Mouse (Mus musculus) liver, embryonic 14.5 days (tissue): ENCODE results near the gene Dnajb4. TPM values are rescaled to one million over a fixed set of nuclear protein-coding genes. Genes with fewer than 3 reads are reported as not detected.

ENCODE experiments used
- ATAC-seq: fragments of 200-750 bp; cut with Nextera tagmentation; 2 replicates; pipeline ENCODE4 v1.8.0; 2017; ENCODE audit warnings: moderate number of reproducible peaks, mild to moderate bottlenecking, moderate library complexity; ENCODE audit not compliant: insufficient read depth
- DNase-seq, 3 experiments: peaks; one replicate each; pipeline ENCODE4 v3.0.0-alpha.2; 2012 to 2013; ENCODE audit warnings: low read depth in 3 of 3, low spot score in 3 of 3
- H3K27ac ChIP-seq: fragments of 300-500 bp; sonication (generic); 2 replicates; pipeline ENCODE4 v1.5.1; 2014; ENCODE audit warnings: moderate library complexity, mild to moderate bottlenecking, control low read depth, inconsistent platforms
- H3K27me3 ChIP-seq: fragments of 300-500 bp; sonication (generic); 2 replicates; pipeline ENCODE4 v1.6.1; 2014; ENCODE audit warnings: mild to moderate bottlenecking, low read length, moderate library complexity; ENCODE audit not compliant: control insufficient read depth, insufficient read depth
- H3K36me3 ChIP-seq: fragments of 300-500 bp; sonication (generic); replicated peaks from 2 replicates; pipeline ENCODE4 v1.6.1; 2014; ENCODE audit warnings: low read depth; ENCODE audit not compliant: control insufficient read depth, insufficient read depth
- H3K4me1 ChIP-seq, 2 experiments: fragments of 200-500 bp in 1 of 2; fragments of 300-500 bp in 1 of 2; sonication (generic) in 1 of 2; replicated peaks; 2 replicates each; pipeline ENCODE4 v1.6.1; 2012 to 2014; ENCODE audit warnings: antibody characterized with exemption in 1 of 2, inconsistent platforms in 1 of 2, low read length in 1 of 2; ENCODE audit not compliant: control insufficient read depth in 2 of 2, insufficient read depth in 2 of 2
- H3K4me2 ChIP-seq: fragments of 300-500 bp; sonication (generic); 2 replicates; pipeline ENCODE4 v1.6.1; 2014; ENCODE audit warnings: low read depth, mild to moderate bottlenecking, control low read depth, moderate library complexity
- H3K4me3 ChIP-seq, 2 experiments: fragments of 200-500 bp in 1 of 2; fragments of 300-500 bp in 1 of 2; sonication (generic) in 1 of 2; 2 replicates each; pipeline ENCODE4 v1.5.1; 2012 to 2014; ENCODE audit warnings: low read depth in 2 of 2, low read length in 2 of 2, mild to moderate bottlenecking in 2 of 2, control low read depth in 1 of 2, inconsistent platforms in 1 of 2, moderate library complexity in 1 of 2; ENCODE audit not compliant: insufficient read depth in 1 of 2
- H3K9ac ChIP-seq: fragments of 300-500 bp; sonication (generic); replicated peaks from 2 replicates; pipeline ENCODE4 v1.6.1; 2014; ENCODE audit warnings: mild to moderate bottlenecking, control low read depth, moderate library complexity
- H3K9me3 ChIP-seq: fragments of 300-500 bp; sonication (generic); 2 replicates; pipeline ENCODE4 v1.6.1; 2016; ENCODE audit warnings: low read length, mixed read lengths; ENCODE audit not compliant: control insufficient read depth
- CTCF ChIP-seq: IDR thresholded peaks from 2 replicates; pipeline ENCODE4 v1.5.1; 2016; ENCODE audit warnings: antibody characterized with exemption, low read depth, control low read depth
- EP300 ChIP-seq: IDR thresholded peaks from 2 replicates; pipeline ENCODE4 v1.6.1; 2016; ENCODE audit warnings: antibody characterized with exemption, low read depth
- WGBS: fragments of 180-500 bp; shearing (Covaris S2); extraction: QIAGEN DNeasy Blood & Tissue Kit; methylation state at CpG from one replicate; pipeline ENCODE4 v1.1.7; 2014; ENCODE audit not compliant: insufficient replicate concordance; 5-methylcytosine and 5-hydroxymethylcytosine counted together
- polyA plus RNA-seq, 2 experiments: library from polyadenylated mRNA; depleted of rRNA in 1 of 2; stranded (reverse) in 1 of 2; unstranded in 1 of 2; fragments of >200 nt; fragmentation: Nextera tagmentation in 1 of 2; extraction: Ambion mirVana in 1 of 2; gene quantifications; 2 replicates each; pipeline versions ENCODE4 v1.2.1 to v1.2.3; 2012 to 2014

Dnajb4 gene
- polyA plus RNA-seq, 2 experiments: 18.3 to 29.9 TPM

DNA sequence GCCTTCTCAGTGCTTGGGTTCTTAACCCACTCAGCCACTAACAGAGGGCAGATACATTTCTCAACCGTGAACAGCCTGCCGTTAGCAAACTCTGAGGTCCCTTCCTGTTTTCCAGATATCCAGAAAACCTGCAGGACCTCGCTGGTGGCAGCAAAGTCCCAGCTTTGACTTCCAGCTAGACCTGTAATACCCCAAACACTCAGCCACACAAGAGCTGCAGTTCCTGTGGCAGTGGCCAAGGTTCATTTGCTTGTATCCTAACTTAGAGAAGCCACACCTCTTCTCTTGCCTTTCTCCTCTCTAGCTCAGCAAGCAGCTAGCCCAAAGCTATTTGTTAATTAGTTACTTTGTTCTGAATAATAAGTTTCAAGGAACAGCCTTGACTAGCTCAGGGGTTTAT lies 60.2 kb downstream of the Dnajb4 start:
- 0 out of 2 replicates have a peak overlapping the region, but pooled peaks have one; percentile 2 for H3K27ac ChIP-seq
- ATAC-seq (no peak), DNase-seq (no peak)
- TF ChIP-seq CTCF (no peak), EP300 (no peak)
- H3K4me2 ChIP-seq: no peak overlapping the region
- H3K4me1 ChIP-seq: peaks cover 40 to 57% of the 10 kb centered on the region in 2 experiments
- no peaks in the 10 kb centered on the region for H3K9me3 ChIP-seq
- H3K9ac ChIP-seq: no peak overlapping the region
- no peaks in the 10 kb centered on the region for H3K36me3 ChIP-seq
- WGBS: 17% methylated on average over 3 of the region's 3 CpGs
- H3K4me3 ChIP-seq: no peak overlapping the region
- no peaks in the 10 kb centered on the region for H3K27me3 ChIP-seq

DNA sequence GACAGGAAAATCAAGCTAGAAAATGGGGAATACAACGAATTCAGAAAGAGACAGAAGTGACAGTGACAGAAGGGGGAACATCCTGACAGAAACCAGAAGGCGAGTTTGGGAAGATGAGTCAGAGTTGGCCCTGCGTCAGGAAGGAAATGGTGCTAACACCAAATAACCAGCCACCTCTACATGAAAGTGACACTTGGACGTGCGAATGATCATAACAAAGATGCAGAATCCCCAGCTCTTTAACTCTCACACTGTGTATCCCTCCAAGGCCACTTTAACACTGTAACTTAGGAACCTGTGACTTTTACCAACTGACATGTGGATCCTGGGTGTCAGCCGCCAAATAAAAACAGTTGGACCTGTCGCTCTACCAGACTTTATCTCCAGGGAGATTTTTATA lies 60.7 kb downstream of the Dnajb4 start:
- Histone ChIP-seq H3K9me3 (no peaks in the 10 kb centered on the region), H3K27ac (0 out of 2 replicates have a peak overlapping the region, but pooled peaks have one; percentile 2), H3K36me3 (no peaks in the 10 kb centered on the region), H3K4me3 (no peak overlapping the region), H3K4me2 (no peak overlapping the region), H3K4me1 (peaks cover 38 to 53% of the 10 kb centered on the region in 2 experiments), H3K27me3 (no peaks in the 10 kb centered on the region), H3K9ac (no peak overlapping the region)
- DNase-seq (no peak), ATAC-seq (no peak)
- 24% methylated on average over 7 of the region's 7 CpGs for WGBS
- TF ChIP-seq EP300 (no peak), CTCF (no peak)

DNA sequence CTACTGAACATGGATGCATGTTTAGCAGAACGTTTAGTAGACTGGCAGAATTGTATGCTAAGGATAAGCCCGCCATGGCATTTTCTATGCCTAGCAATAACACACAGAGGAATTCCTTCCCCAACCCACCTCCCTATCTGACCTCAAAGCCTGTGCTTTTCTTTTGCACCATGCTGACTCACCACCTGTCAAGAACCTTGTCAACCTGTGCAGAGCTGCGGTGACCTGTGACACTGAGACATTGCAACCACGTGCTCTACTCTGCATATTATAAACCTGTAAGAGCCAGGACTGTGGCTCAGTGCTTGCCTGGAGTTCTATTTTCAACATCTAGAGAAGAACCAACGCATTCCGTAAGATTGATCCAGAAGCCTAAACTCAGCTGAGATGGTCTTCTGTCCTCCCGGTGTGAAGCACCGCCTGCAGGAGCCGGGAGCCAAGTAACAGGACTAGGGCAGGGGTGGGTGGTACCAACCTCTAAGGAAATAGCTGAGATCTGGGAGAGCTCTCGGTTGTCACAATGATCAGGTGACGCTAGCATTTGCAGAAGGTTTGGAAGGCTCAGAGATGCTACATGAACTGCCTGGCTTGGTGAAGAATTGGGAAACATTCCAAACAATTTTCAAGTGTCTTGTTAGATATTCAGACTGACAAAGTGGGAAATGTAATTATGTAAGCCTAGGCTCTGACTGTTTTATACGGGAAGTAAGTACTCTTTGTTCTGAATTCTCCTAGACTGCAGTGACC lies 62.8 kb downstream of the Dnajb4 start:
- peaks cover 17 to 31% of the 10 kb centered on the region in 2 experiments for H3K4me1 ChIP-seq
- H3K9ac ChIP-seq: no peak overlapping the region
- WGBS: 48% methylated on average over 12 of the region's 12 CpGs
- H3K4me2 ChIP-seq: no peak overlapping the region
- H3K9me3 ChIP-seq: no peaks in the 10 kb centered on the region
- no peaks in the 10 kb centered on the region for H3K36me3 ChIP-seq
- H3K4me3 ChIP-seq: no peak overlapping the region
- DNase-seq (no peak), ATAC-seq (no peak)
- H3K27ac ChIP-seq: no peak overlapping the region
- TF ChIP-seq EP300 (no peak), CTCF (no peak)
- no peaks in the 10 kb centered on the region for H3K27me3 ChIP-seq

DNA sequence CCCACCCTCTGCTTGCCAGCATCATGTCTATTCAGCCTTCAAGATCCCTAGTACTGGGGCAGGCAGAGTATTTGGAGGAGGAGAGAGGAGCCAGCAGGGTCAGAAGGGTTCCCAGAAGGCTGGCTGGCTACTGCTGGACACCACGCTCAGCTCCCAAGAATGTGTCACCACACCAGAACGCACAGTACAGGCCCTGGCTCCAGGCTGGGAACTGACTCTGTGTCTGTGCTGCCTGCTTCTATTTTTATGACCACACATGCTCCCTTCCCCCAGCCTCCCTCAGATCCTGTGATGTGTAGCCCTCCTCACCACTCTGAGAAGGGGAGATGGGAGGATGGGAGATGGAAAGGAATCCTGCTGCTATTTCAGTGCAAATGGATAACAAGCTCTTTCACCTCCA lies 64.9 kb downstream of the Dnajb4 start:
- WGBS: 53% methylated on average over 2 of the region's 2 CpGs
- Histone ChIP-seq H3K4me1 (peaks cover 4 to 18% of the 10 kb centered on the region in 2 experiments), H3K27ac (no peak overlapping the region), H3K36me3 (no peaks in the 10 kb centered on the region), H3K4me3 (no peak overlapping the region), H3K27me3 (no peaks in the 10 kb centered on the region), H3K9ac (no peak overlapping the region), H3K4me2 (no peak overlapping the region), H3K9me3 (no peaks in the 10 kb centered on the region)
- no peak for ATAC-seq
- DNase-seq: no peak
- TF ChIP-seq CTCF (no peak), EP300 (no peak)

DNA sequence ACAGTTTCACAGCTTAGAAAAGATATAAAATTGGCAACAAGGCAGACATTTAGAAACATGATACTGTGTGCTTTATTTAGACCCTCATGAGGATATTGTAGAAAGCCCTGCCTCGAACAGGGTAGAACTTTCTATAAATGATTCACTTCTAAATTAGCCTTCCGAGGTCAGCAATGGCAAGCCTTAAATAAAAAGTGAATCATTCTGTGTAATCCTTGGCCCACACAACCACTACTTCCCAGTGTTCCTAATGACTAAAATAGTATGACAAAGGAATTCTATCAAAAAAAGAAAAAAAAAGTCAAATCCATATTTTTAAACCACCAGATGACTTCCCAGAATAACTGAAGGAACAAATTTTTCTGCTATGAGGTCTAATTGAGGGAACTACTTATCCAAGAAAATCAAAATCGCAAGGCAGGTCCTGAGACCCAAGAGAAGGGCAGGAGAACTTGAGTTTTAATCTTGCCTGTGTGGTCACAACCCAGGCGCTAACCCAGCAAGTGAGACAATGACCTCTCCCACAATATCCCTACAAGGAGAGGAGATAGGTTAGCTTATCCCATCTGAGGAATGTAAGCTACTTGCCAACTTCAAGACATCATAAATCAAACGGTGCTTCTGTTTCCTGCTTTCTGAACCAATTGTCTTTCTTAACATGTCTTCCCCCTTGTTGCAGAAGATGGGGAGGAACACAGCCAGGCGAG lies 67.0 kb downstream of the Dnajb4 start:
- DNase-seq (no peak), ATAC-seq (no peak)
- Histone ChIP-seq H3K27ac (no peak overlapping the region), H3K4me1 (peaks cover 0 to 5% of the 10 kb centered on the region in 2 experiments; a peak in 2 of 4 replicates), H3K4me3 (no peak overlapping the region), H3K9ac (no peak overlapping the region), H3K27me3 (no peaks in the 10 kb centered on the region), H3K36me3 (no peaks in the 10 kb centered on the region), H3K4me2 (no peak overlapping the region), H3K9me3 (no peaks in the 10 kb centered on the region)
- 52% methylated on average over 6 of the region's 6 CpGs for WGBS
- no peak for TF ChIP-seq EP300
- no peak for TF ChIP-seq CTCF
